Mouse (Mus musculus) stomach, embryonic 16.5 days (tissue): Measurements from ENCODE around the gene Gm12184. TPM values are rescaled to one million over a fixed set of nuclear protein-coding genes. Genes with fewer than 3 reads are reported as not detected.
A peak's percentile ranks its signal among the peaks of the same experiment; 100 is the strongest.

Source experiments
- ATAC-seq: fragments of 200-750 bp; cut with Nextera tagmentation; 2 replicates; pipeline ENCODE4 v1.8.0; 2017; ENCODE audit warnings: moderate number of reproducible peaks, moderate TSS enrichment; ENCODE audit not compliant: insufficient read depth, low FRiP score
- H3K27ac ChIP-seq: fragments of 300-500 bp; sonication (generic); 2 replicates; pipeline ENCODE4 v1.5.1; 2014; ENCODE audit warnings: low read length
- H3K27me3 ChIP-seq: fragments of 300-500 bp; sonication (generic); 2 replicates; pipeline ENCODE4 v1.6.1; 2014; ENCODE audit warnings: low read length, control low read depth, mixed read lengths; ENCODE audit not compliant: control insufficient read depth, insufficient read depth
- H3K36me3 ChIP-seq: fragments of 300-500 bp; sonication (generic); 2 replicates; pipeline ENCODE4 v1.6.1; 2014; ENCODE audit warnings: low read length; ENCODE audit not compliant: control insufficient read depth, insufficient read depth
- H3K4me1 ChIP-seq: fragments of 300-500 bp; sonication (generic); 2 replicates; pipeline ENCODE4 v1.6.1; 2014; ENCODE audit warnings: low read length, control low read depth, mixed read lengths; ENCODE audit not compliant: control insufficient read depth, insufficient read depth
- H3K4me2 ChIP-seq: fragments of 300-500 bp; sonication (generic); 2 replicates; pipeline ENCODE4 v1.6.1; 2014; ENCODE audit warnings: low read depth, low read length, mixed read lengths
- H3K4me3 ChIP-seq: fragments of 300-500 bp; sonication (generic); replicated peaks from 2 replicates; pipeline ENCODE4 v1.5.1; 2014; ENCODE audit warnings: mild to moderate bottlenecking, low read length
- H3K9ac ChIP-seq: fragments of 300-500 bp; sonication (generic); 2 replicates; pipeline ENCODE4 v1.6.1; 2014; ENCODE audit warnings: low read length
- H3K9me3 ChIP-seq: fragments of 300-500 bp; sonication (generic); replicated peaks from 2 replicates; pipeline ENCODE4 v1.6.1; 2016; ENCODE audit warnings: low read length, control low read depth; ENCODE audit not compliant: control insufficient read depth
- WGBS: fragments of 180-500 bp; shearing (Covaris S2); extraction: QIAGEN DNeasy Blood & Tissue Kit; methylation state at CpG from one replicate; pipeline ENCODE4 v1.1.7; 2014; 5-methylcytosine and 5-hydroxymethylcytosine counted together
- polyA plus RNA-seq: library from polyadenylated mRNA; unstranded; fragments of >200 nt; fragmentation: Nextera tagmentation; extraction: Ambion mirVana; gene quantifications from 2 replicates; pipeline ENCODE4 v1.2.1, GENCODE M21; 2015

Gm12184 gene
- polyA plus RNA-seq, 1 experiment from 2014 or later: 0.98 TPM

DNA sequence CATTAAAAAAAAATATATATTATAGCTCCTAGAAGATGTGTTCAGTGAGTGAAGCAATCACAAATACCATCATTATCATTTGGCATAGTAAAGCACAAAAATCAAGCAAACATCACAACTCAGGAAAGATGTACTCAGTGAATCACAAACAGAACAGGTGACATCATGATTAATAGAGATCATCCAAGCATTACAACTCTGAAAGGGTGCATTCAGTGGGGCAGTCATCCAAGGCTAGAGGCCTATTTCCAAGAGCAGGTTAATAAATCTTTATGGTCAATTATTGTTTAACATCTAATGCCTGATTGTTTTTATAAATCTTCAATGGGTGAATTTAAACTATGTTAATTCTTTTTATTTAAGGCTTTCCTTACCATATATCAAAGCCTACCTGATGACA lies 14.3 kb upstream of the Gm12184 start:
- Histone ChIP-seq H3K4me2 (no peak overlapping the region), H3K9me3 (no peaks in the 10 kb centered on the region), H3K27ac (no peak overlapping the region), H3K4me3 (no peak overlapping the region), H3K9ac (no peak overlapping the region), H3K4me1 (peaks cover 3% of the 10 kb centered on the region; the same call in 1 of the 2 replicates), H3K27me3 (no peaks in the 10 kb centered on the region), H3K36me3 (no peaks in the 10 kb centered on the region)
- no peak for ATAC-seq

DNA sequence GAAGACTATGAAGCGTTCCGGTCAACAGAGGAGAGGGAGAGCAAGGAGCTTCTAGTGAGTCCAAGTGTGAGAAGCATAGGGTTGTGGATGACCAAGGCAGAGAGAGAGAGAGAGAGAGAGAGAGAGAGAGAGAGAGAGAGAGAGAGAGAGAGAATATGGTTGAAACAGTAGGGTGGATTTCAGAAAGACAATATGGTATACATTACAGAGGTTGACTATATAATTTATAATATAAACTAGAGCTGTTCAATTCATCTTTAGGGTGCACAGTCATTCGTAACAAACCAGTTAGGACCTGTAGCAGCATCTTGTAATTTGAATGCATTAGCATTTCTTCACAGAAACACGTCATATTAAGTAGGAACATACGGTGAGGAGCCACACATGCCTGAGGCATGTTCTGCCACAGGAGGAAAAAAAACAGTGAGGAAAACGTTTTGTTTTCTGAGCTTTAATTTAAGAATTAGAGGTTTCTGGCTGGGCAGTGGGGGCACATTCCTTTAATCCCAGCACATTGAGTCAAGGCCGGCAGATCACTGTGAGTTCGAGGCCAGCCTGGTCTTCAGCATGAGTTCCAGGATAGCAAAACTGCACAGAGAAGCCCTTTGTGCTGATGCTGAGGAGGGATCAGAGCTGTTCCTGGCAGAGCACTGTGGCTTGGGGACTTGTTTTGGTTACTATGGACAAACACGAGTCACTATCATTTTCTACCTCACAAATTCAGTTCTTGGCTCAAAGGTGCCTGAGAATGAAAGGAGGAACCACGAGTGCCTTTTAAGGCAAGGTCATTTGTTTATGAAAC lies 12.6 kb upstream of the Gm12184 start:
- ATAC-seq: no peak
- Histone ChIP-seq H3K36me3 (no peaks in the 10 kb centered on the region), H3K4me3 (no peak overlapping the region), H3K4me1 (peaks cover 3% of the 10 kb centered on the region; the same call in 1 of the 2 replicates), H3K9me3 (no peaks in the 10 kb centered on the region), H3K9ac (no peak overlapping the region), H3K27ac (no peak overlapping the region), H3K27me3 (no peaks in the 10 kb centered on the region), H3K4me2 (peak overlapping the region; percentile 73)
- 76% methylated on average over 10 of the region's 10 CpGs for WGBS

DNA sequence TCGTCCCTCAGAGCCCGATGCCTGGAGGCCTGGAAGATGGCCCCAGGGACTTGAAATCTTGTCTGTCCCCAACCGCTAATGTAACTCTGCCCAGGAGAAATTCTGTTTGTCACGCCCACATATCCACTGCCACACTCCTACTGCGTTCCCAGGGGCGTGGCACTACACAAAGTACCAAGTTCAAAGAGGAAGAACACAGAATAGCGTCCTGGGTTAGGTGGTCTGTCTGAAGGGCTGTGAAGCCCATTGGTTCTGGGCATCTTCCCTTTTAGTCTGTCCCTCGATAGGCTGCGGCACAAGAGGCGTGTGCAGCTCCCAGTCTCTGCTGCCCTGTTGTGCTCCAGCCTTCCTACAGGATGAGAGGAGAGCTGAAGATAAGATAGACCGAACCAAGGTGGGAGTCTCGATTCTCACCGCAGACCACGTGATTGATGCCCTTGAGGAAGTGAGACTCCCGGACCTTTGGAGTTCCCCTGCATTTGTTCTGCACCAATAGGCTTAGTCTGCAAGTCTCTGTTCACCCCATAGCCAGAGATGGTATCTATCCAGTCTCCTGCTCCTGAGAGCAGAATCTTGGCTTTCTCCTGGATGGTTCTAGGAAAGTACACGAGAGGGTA lies 11.8 kb upstream of the Gm12184 start:
- no peaks in the 10 kb centered on the region for H3K9me3 ChIP-seq
- 2% methylated on average over 16 of the region's 16 CpGs for WGBS
- H3K4me3 ChIP-seq: peak overlapping the region; percentile 68
- H3K9ac ChIP-seq: peak overlapping the region; percentile 83
- peak overlapping the region; percentile 73 for H3K4me2 ChIP-seq
- peak overlapping the region; percentile 63; the same call in 1 of the 2 replicates for H3K27ac ChIP-seq
- no peak for ATAC-seq
- H3K27me3 ChIP-seq: no peaks in the 10 kb centered on the region
- peaks cover 3% of the 10 kb centered on the region; the same call in 1 of the 2 replicates for H3K4me1 ChIP-seq
- no peaks in the 10 kb centered on the region for H3K36me3 ChIP-seq

DNA sequence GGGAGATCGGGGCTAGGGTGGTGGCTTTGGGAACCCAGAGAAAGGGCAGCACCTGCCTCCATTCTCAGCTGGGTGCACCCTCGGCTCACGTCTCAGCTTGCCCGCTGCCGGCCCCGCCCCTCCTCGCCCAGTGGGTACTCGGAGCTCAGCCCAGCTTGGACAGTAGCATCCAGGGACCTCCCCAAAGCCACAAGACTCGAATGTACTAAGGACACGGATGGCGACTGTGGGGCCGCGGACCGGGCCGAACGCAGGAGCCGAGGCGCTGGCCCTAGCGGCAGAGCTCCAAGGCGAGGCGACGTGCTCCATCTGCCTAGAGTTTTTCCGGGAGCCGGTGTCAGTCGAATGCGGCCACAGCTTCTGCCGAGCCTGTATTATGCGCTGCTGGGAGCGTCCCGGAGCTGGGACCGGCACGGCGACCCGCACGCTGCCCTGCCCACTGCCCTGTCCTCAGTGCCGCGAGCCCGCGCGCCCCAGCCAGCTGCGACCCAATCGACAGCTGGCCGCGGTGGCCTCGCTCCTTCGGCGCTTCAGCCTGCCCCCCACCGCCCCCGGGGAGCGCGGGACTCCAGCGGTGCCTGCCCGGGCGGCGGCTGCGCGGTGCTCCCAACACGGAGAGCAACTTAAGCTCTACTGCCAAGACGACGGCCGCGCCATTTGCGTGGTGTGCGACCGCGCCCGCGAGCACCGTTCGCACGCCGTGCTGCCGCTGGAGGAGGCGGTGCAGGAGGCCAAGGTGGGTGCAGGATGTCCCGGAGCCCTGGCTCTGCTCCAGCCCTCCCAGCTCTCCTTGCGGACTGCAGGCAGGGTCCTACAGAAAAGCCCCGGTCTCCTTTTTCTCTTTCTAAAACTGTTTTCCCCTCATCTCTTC lies 11.1 kb upstream of the Gm12184 start:
- H3K9me3 ChIP-seq: no peaks in the 10 kb centered on the region
- peak overlapping the region; percentile 83 for H3K9ac ChIP-seq
- no peaks in the 10 kb centered on the region for H3K36me3 ChIP-seq
- peaks cover 3% of the 10 kb centered on the region; the same call in 1 of the 2 replicates for H3K4me1 ChIP-seq
- peak overlapping the region; percentile 63 for H3K27ac ChIP-seq
- peak overlapping the region; percentile 68 for H3K4me3 ChIP-seq
- H3K27me3 ChIP-seq: no peaks in the 10 kb centered on the region
- ATAC-seq: peak; percentile 39
- WGBS: under 1% methylated on average over 76 of the region's 77 CpGs
- H3K4me2 ChIP-seq: peak overlapping the region; percentile 73

DNA sequence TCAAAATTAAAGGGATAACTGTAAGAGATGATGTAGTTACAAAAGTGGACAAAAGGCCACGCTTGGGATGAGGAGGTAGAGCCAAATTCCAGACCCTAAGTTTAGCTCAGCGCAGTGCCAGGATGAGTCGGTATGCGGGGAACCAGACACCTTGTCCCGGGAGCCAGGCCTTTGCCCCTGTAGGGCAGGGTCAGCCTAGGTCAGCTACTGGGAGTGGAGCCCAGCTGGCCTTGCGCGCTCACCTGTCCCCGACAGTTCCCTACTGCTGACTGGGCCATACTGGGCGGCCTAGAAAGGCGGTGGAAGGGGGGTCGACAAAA lies 10.5 kb upstream of the Gm12184 start:
- 16% methylated on average over 11 of the region's 11 CpGs for WGBS
- Histone ChIP-seq H3K4me3 (peak overlapping the region; percentile 68), H3K4me1 (peaks cover 3% of the 10 kb centered on the region; the same call in 1 of the 2 replicates), H3K36me3 (no peaks in the 10 kb centered on the region), H3K4me2 (peak overlapping the region; percentile 73), H3K9me3 (no peaks in the 10 kb centered on the region), H3K27ac (no peak overlapping the region), H3K9ac (peak overlapping the region; percentile 83), H3K27me3 (no peaks in the 10 kb centered on the region)
- ATAC-seq: no peak

DNA sequence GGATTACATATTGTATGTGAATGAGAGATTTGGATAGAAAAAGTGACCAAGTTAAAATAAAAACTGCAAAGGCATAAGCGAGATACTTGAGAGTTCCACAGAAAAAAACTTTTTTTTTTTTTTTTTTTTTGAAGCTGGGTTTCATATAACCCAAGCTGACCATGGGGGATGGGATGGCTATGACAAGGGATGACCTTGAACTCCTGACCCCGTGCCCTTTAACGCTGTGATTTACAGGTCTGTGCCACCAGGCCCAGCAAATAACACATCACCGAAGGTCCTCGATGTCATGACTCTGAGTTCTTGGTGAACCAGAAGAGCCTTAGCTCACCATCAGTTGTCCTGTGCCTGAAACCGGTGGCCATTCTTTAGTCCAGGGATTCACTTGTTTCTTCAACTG lies 9.5 kb upstream of the Gm12184 start:
- Histone ChIP-seq H3K4me3 (no peak overlapping the region), H3K9ac (no peak overlapping the region), H3K27ac (no peak overlapping the region), H3K27me3 (no peaks in the 10 kb centered on the region), H3K36me3 (no peaks in the 10 kb centered on the region), H3K4me1 (peaks cover 3% of the 10 kb centered on the region; the same call in 1 of the 2 replicates), H3K4me2 (no peak overlapping the region), H3K9me3 (no peaks in the 10 kb centered on the region)
- 73% methylated on average over 6 of the region's 6 CpGs for WGBS
- ATAC-seq: no peak

DNA sequence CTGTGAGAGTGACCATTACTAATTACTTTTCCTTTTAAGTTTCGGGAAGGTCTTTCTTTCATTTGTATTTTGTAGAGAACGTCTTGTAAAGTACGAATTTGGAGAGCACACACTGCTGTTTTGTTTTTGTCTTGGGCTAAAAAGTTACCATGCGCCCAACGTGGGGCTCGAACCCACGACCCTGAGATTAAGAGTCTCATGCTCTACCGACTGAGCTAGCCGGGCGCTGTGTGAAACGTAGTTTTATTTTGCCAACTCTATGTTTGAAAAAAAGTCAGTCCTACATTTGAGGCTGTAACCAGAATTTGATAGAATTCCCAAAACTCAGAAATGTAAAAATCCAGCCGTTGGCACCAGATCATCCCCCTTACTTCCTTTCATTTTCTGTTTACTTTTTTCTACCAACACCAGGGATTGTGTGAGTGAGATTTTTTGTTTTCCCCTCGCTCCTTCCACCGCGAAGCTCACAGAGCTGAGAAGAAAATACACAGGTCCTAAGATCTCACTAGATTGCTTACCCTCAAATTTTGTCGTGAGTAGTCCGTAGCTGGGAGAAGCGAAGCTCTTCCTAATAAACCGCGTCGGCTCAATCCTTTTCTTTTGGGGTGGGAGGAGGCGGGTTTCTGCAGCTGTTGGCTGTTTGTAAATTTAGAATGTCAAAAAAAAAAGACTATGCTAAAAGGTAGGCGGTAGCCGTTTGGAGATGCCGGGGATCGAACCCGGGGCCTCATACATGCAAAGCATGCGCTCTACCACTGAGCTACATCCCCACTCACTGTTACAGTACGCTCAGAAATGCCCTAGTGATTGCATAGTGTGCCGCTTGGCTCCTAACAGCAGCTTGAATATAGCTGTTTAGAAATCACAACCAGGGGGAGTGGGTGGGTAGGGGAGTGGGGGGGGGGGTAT lies 7.5 kb upstream of the Gm12184 start:
- Histone ChIP-seq H3K4me1 (peaks cover 3% of the 10 kb centered on the region; the same call in 1 of the 2 replicates), H3K27me3 (no peaks in the 10 kb centered on the region), H3K36me3 (no peaks in the 10 kb centered on the region), H3K4me2 (peak overlapping the region; percentile 53), H3K9ac (peak overlapping the region; percentile 62), H3K9me3 (no peaks in the 10 kb centered on the region), H3K27ac (peak overlapping the region; percentile 65), H3K4me3 (peak overlapping the region; percentile 58)
- WGBS: under 1% methylated on average over 30 of the region's 30 CpGs
- ATAC-seq: peak; percentile 89

DNA sequence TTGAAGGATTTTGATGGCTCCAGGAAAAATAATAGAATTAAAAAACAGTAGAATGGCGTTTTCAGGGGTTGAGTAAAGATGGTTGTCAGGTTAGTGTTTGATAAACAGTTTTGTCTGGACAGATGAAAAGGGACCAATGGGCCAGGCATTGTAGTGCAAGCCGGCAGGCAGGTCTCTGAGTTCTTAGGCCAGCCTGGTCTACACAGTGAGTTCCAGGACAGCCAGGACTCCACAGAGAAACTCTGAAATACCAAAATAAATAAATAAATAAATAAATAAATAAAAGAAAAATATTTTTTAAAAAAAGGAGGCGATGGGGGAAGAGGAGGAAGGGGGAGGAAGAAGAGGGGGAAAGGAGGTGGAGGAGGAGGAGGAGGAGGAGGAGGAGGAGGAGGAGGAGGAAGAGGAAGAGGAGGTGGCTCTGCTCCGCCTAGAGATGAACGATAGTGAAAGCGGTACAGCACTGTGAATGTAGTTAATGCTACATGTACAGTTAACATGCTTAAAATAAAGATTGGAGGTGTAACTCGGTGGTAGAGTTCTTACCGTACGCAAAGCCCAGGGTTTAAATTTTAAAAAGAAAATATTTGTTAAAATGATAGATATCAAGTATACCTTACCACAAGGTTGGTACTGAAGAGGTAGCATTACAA lies 6.7 kb upstream of the Gm12184 start:
- Histone ChIP-seq H3K27ac (no peak overlapping the region), H3K27me3 (no peaks in the 10 kb centered on the region), H3K4me3 (peak overlapping the region; percentile 58), H3K4me2 (peak overlapping the region; percentile 53), H3K36me3 (no peaks in the 10 kb centered on the region), H3K9me3 (no peaks in the 10 kb centered on the region), H3K9ac (no peak overlapping the region), H3K4me1 (0 out of 2 replicates have a peak, but pooled peaks cover 3% of the 10 kb centered on the region)
- 36% methylated on average over 9 of the region's 9 CpGs for WGBS
- ATAC-seq: no peak
